Mouse (Mus musculus): ENCODE data around the gene Opa1.
A peak's percentile ranks its signal among the peaks of the same experiment; 100 is the strongest.

Gene Opa1

DNA sequence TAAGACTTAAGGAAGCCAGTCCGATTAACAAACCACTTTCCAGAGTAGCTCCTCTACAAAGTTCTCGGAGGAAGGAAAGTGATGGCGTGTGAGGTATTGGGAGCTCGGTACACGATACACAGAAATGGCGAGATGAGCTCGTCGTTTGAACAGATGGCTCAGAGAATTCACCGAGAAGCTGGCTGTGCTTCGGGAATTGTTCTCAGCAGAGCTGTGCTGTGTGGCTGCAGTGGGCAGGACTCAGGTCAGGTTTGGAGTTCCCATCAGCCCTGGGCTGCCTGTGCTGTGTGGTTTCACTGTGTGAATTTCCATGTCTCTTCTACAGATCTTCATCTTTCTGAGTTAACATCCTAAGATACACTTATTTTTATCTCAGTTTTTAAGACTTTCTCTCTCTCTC lies 77.8 kb downstream of the Opa1 start:
- no peak for DNase-seq

DNA sequence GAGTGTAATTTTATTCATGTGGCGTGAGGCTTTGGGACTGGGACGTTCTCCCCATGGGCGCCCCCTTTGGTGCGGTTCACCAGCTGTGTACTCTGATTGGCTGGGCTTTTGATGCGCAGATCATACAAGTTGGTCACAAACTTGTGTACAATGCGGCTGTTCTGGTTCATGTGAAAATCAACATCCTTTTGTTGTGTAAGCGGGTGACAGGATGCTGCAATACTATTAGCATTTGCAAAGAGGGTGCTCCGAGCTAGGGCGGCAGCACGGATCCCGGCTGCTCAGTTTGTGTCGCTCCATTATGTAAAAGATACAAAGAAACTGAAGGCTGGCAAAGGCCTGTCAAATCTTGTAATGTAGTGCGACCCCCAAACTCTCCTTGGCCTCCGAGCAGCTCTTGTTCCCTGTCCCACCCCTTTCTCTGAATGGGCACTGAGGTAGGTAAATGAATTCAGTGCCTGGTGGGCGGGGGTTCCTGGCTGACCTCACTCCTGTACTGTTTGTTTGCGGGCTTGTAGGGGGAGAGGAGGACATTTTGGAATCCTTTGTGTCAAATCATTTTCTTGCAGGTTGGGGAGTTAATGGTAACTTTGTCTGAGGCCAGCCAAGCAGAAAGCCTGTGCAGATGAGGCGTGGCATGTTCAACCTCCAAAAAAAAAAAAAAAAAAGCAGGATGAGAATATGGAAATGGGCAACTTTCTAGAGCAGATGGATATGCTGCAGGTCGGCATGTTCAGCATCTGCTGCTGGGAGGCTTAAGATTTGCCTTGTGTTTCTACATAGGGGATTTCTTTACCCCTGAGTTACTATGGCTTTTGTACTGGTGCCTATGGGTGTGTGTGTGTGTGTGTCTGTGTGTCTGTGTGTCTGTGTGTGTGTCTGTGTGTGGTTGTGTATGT lies 78.8 kb downstream of the Opa1 start:
- DNase-seq: no peak

DNA sequence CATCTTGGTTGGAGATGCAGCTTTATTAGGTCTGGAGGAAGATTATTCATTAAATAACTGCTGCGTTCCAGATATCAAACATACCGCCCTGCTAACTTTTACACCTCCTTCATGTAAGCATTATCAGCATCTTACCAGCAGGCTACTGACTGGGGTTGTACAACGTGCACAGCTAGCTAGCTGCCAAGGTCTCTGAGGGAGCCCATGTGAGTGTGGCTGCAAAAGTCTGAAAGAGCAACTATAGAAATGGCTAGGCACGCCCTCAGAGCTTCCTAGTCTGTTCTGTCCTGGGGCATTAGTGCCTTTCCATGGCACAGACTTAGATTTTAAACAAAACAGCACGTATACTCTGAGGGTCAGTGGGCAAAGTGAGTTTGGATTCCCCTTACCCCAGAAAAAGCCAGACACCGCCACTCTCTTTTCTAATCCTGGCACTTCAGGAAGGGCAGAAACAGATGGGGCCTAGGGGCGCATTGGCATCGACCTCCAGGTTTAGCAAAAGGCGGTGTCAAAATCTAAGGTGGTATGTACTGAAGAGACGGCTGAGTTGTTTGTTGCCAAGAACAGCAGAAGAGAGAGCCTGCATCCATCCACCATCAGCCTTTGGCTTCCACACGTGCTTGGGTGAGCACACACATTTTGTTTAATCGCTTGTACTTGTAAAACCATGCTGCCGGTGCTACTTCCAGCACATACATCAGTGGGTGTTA lies 80.1 kb downstream of the Opa1 start:
- DNase-seq: no peak

- no peak for DNase-seq
Measured at GRCm38 (mm10) chr16:29663042-29663758, 84.1 kb downstream of the Opa1 start.

DNA sequence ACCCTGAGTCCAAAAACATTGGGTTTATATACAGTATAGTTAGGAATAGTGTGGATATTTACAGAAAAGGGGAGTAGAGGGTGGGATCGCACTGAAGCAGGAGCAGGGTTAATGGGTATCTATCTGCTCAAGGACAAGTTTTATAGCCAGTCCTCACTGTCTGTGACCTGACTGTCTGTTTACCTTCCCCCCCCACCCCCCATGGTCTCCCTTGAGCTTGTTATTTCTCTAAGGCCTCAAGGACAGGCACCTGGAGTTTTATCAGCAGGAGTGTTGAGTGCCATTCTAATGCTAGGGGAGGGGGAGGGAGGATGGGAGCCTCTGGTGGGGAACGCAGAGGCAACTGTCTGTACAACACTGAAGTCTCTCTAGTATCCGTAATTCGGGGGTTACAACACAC lies 85.3 kb downstream of the Opa1 start:
- DNase-seq: no peak

- DNase-seq: no peak
Measured at GRCm38 (mm10) chr16:29666991-29667701, 88.0 kb downstream of the Opa1 start.

DNA sequence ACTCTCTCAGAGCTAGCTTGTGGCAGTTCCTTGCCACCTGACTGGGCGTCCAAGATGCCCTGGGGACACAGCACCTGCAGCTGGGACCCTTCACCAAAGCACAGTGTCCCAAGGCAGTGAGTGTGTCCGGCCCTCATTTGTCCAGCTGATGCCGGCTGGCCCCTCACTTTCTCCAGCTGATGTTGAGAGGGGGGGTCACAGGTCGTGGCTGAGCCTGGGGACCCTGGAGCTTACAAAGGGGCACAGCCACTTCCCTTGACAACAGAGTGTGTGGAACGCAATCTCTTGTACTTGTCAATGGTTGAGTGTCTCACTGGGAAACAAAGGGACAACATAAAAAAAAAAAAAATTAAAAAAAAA lies 88.5 kb downstream of the Opa1 start:
- DNase-seq: no peak

DNA sequence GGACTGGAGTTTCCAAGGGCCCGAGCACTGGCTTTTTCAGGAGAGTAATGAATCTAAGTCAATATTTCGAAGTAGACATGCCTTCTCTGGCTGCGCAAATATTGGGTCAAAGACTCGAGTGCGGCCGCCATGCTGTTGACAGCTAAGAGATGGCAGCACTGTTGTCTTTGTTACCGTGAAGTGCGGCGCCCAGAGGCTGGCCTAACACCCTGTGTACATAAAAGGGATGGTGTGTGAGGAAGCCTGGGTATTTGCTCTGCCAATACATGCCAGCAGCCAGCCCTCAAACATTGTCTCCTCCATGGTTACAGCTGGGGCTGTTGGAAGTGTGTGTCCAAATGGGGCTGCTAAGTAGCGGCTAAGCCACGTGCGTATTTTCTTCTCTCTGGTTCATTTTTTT lies 89.3 kb downstream of the Opa1 start:
- DNase-seq: no peak

GRCm38 (mm10) chr16:29670806-29671205 lies 91.7 kb downstream of the Opa1 start:
- no peak for DNase-seq

DNA sequence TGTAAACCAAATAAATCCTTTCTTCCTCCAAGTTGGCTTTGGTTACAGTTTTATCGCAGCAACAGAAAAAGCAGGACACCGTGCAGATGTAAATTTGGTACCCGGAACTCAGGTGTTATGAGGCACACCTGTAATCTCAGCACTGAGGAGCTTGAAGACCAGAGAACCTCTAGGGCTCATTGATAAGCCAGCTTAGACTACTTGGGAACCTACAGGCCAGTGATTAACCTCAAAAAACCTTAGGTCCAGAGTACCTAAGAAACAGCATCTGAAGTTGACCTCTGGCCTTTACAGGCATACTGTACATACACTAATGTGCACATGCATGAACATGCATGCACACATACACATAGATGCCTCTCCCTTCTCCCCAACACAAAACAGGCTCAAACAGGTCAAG lies 94.1 kb downstream of the Opa1 start:
- no peak for DNase-seq

DNA sequence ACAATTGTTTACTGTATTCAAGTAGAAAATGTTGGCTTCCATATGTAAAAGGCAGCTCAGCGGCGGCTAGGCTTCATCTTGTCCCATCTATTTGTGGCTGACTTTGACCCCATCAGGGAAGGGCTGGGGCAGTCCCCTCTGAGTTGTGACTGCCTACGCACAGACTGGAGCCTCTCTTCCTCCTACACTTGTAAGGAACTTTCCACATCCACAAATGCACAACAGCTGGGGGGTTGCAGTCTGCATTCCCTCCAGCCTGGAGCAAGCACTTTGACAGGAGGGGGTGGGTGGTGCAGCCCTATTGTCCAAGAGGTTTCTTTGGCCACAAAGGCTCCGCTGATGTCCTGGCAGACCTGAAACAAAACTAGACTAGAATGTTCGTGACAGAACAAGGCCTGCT lies 100.5 kb downstream of the Opa1 start:
- no peak for DNase-seq

GRCm38 (mm10) chr16:29680548-29681175 lies 101.5 kb downstream of the Opa1 start:
- no peak for DNase-seq

DNA sequence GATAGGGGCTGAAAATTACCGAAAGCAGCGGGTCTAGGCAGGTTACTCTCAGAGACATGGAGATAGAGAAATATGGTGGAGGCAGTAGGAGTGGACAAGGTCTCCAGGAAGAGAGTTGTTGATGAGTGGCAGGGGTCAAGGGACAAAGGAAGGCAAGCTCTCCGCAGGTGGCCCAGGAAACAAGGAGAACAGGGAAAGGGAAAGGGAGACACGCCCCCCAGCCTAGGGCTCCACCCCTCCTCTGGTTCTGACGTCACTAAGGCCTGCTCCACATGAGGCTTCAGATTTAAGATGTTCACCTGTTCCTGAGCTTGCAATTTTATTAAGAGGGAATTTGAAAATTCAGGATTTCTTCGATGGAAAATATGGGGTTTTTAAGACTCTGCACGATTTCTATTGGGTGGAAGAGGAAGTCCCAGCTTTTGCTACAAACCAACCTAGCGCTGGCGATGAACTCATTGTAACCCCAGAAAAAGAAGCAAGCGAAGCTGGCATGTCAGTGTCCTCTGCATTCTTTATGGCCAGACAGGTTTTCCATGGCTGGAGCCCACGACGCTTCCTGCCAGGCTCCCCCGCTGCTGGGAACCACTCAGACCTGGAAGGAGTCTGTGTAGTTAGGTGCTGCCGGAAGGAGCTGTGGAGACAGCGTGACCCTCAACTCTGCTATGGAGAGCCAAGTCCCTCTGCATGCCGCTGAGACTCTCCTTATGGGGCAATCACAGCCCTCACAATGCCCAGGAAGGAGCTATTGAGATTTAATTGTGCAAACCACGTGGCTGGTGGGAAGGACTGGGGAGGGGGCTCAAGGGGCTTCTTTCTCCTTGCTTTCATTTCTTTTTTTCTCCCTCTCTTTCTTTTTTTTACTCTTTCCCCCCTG lies 103.7 kb downstream of the Opa1 start:
- no peak for DNase-seq

DNA sequence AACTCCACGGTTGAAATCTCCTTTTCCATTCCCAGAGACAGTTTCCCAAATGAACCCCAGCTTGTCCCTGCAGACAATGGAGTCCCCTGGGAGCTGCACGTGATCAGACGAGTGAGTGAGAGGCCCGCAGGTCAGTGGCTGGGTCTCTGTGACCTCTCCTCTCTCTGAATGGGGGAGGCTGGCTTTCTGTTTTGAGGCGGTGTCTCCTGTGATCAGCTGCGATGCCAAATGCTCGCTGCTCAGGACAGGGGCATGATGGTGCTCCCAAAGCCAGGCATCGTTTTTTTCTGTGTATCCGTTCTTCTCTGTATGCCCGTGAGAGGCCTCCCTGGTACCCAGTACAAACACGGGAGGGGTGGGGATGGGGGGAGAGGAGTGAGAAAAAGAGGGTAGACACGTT lies 104.4 kb downstream of the Opa1 start:
- peak; percentile 23 for DNase-seq

- DNase-seq: no peak
Measured at GRCm38 (mm10) chr16:29684111-29684510, 105.0 kb downstream of the Opa1 start.

GRCm38 (mm10) chr16:29684641-29685040 lies 105.5 kb downstream of the Opa1 start:
- no peak for DNase-seq

DNA sequence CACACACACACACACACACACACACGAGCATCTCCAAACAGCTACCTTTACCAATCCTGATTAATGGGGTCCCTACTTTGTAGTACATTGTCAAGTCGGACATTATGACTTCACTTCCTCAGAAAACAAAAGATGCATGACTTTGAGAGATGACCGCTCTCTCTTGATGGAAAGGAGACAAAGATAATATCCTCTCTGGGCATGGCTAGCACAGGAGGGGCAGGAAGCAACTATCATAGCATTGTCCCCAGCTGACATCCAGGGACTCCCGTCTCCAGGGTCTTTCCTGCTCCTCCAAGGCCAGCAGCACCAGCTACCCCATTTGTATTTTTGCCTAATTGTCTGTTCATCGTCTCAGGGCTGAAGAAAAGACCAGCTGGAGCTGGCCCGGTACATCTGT lies 107.0 kb downstream of the Opa1 start:
- no peak for DNase-seq

GRCm38 (mm10) chr16:29687987-29688885 lies 109.1 kb downstream of the Opa1 start:
- DNase-seq: no peak

DNA sequence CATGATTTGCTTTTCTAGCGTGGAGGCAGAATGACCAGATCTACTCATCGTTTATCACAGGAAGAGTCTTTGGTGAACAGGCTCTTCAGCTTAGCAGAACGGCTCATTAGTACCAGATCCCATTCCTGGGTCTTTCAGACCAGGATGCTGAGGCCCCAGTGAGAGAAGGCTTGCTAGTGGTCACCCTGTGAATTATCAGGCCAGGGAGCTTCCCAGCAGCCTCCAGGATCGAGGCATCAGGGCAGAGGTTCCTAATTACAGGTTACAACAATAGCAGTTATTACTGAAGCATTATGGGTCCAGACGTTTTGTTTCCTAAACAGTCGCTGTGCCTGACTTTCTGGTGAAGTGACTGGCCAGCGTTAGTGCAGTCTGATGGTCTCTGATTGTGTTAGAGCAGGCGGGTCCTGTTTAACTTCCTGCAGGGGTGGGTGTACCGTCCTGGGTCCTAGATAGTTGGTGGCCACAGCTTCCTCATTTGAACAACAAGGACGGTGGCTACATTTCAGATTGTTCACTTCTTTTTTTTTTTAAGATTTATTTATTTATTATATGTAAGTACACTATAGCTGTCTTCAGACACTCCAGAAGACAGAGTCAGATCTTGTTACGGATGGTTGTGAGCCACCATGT lies 110.2 kb downstream of the Opa1 start:
- DNase-seq: no peak
